Mouse (Mus musculus): ENCODE measurements around the gene Ptprn2. TPM values are rescaled to one million over a fixed set of nuclear protein-coding genes. Genes with fewer than 3 reads are reported as not detected.

Ptprn2 gene
- polyA plus RNA-seq, 1 experiment from 2014 or later: 22.1 TPM

- Histone ChIP-seq H3K27me3 (replicated peaks) (no peaks in the 10 kb centered on the region), H3K9ac (peak overlapping the region; percentile 16; the same call in 1 of the 2 replicates), H3K9me3 (no peaks in the 10 kb centered on the region), H3K4me3 (no peak overlapping the region), H3K4me1 (peaks cover 93% of the 10 kb centered on the region), H3K36me3 (replicated peaks) (0 out of 2 replicates have a peak, but pooled peaks cover 3% of the 10 kb centered on the region), H3K27ac (peak overlapping the region; percentile 64; the same call in 1 of the 2 replicates), H3K4me2 (peak overlapping the region; percentile 73; the same call in 1 of the 2 replicates)
- WGBS: 39% methylated on average over 3 of the region's 3 CpGs
- no peak for ATAC-seq (replicated peaks)
Observed at GRCm38 (mm10) chr12:117162180-117162579, 676.7 kb downstream of the Ptprn2 start.

GRCm38 (mm10) chr12:117163789-117164188 is 678.3 kb downstream of the Ptprn2 start:
- no peak overlapping the region for H3K9ac ChIP-seq
- no peak overlapping the region for H3K4me2 ChIP-seq
- ATAC-seq (replicated peaks): no peak
- H3K27ac ChIP-seq: peak overlapping the region; percentile 54
- H3K9me3 ChIP-seq: no peaks in the 10 kb centered on the region
- WGBS: 29% methylated on average over 3 of the region's 3 CpGs
- H3K36me3 ChIP-seq (replicated peaks): 0 out of 2 replicates have a peak, but pooled peaks cover 3% of the 10 kb centered on the region
- peaks cover 93% of the 10 kb centered on the region for H3K4me1 ChIP-seq
- H3K27me3 ChIP-seq (replicated peaks): no peaks in the 10 kb centered on the region
- H3K4me3 ChIP-seq: no peak overlapping the region

- 36% methylated on average over 5 of the region's 5 CpGs for WGBS
- Histone ChIP-seq H3K27ac (0 out of 2 replicates have a peak overlapping the region, but pooled peaks have one; percentile 1), H3K36me3 (replicated peaks) (0 out of 2 replicates have a peak, but pooled peaks cover 3% of the 10 kb centered on the region), H3K4me2 (no peak overlapping the region), H3K4me3 (no peak overlapping the region), H3K27me3 (replicated peaks) (no peaks in the 10 kb centered on the region), H3K9ac (no peak overlapping the region), H3K4me1 (peaks cover 91% of the 10 kb centered on the region), H3K9me3 (no peaks in the 10 kb centered on the region)
- ATAC-seq (replicated peaks): no peak
Observed at GRCm38 (mm10) chr12:117166266-117166665, 680.7 kb downstream of the Ptprn2 start.

- Histone ChIP-seq H3K4me1 (peaks cover 94% of the 10 kb centered on the region), H3K27ac (peak overlapping the region; percentile 65), H3K36me3 (replicated peaks) (no peaks in the 10 kb centered on the region), H3K27me3 (replicated peaks) (no peaks in the 10 kb centered on the region), H3K4me2 (no peak overlapping the region), H3K9ac (no peak overlapping the region), H3K4me3 (no peak overlapping the region), H3K9me3 (no peaks in the 10 kb centered on the region)
- no peak for ATAC-seq (replicated peaks)
- 17% methylated on average over 5 of the region's 5 CpGs for WGBS
Observed at GRCm38 (mm10) chr12:117169670-117170069, 684.1 kb downstream of the Ptprn2 start.

- ATAC-seq (replicated peaks): peak; percentile 29; the same call in 1 of the 2 replicates
- WGBS: 18% methylated on average over 2 of the region's 2 CpGs
Observed at GRCm38 (mm10) chr12:117172529-117172884, 687.0 kb downstream of the Ptprn2 start.

GRCm38 (mm10) chr12:117172885-117173529 is 687.5 kb downstream of the Ptprn2 start:
- Histone ChIP-seq H3K4me2 (peak overlapping the region; percentile 20; the same call in 1 of the 2 replicates), H3K4me3 (no peak overlapping the region), H3K27ac (peak overlapping the region; percentile 85), H3K36me3 (replicated peaks) (no peaks in the 10 kb centered on the region), H3K27me3 (replicated peaks) (no peaks in the 10 kb centered on the region), H3K9me3 (no peaks in the 10 kb centered on the region), H3K4me1 (peaks cover 94% of the 10 kb centered on the region), H3K9ac (peak overlapping the region; percentile 30)
- WGBS: 4% methylated on average over 11 of the region's 11 CpGs
- ATAC-seq (replicated peaks): peak; percentile 69

More at GRCm38 (mm10) chr12:117172529-117172884, 687.0 kb downstream of the Ptprn2 start:
- H3K9me3 ChIP-seq: no peaks in the 10 kb centered on the region
- H3K27ac ChIP-seq: peak overlapping the region; percentile 85
- H3K4me2 ChIP-seq: peak overlapping the region; percentile 15; the same call in 1 of the 2 replicates
- no peaks in the 10 kb centered on the region for H3K36me3 ChIP-seq (replicated peaks)
- H3K9ac ChIP-seq: peak overlapping the region; percentile 30
- H3K4me3 ChIP-seq: no peak overlapping the region
- peaks cover 96% of the 10 kb centered on the region for H3K4me1 ChIP-seq
- H3K27me3 ChIP-seq (replicated peaks): no peaks in the 10 kb centered on the region

- H3K36me3 ChIP-seq (replicated peaks): no peaks in the 10 kb centered on the region
- peaks cover 90% of the 10 kb centered on the region for H3K4me1 ChIP-seq
- no peak for ATAC-seq (replicated peaks)
- H3K27me3 ChIP-seq (replicated peaks): no peaks in the 10 kb centered on the region
- no peak overlapping the region for H3K4me3 ChIP-seq
- peak overlapping the region; percentile 85 for H3K27ac ChIP-seq
- 4% methylated on average over 3 of the region's 3 CpGs for WGBS
- peak overlapping the region; percentile 7; the same call in 1 of the 2 replicates for H3K9ac ChIP-seq
- H3K4me2 ChIP-seq: peak overlapping the region; percentile 12; the same call in 1 of the 2 replicates
- no peaks in the 10 kb centered on the region for H3K9me3 ChIP-seq
Observed at GRCm38 (mm10) chr12:117174189-117174588, 688.7 kb downstream of the Ptprn2 start.

GRCm38 (mm10) chr12:117175072-117175681 is 689.7 kb downstream of the Ptprn2 start:
- no peak for ATAC-seq (replicated peaks)
- Histone ChIP-seq H3K36me3 (replicated peaks) (no peaks in the 10 kb centered on the region), H3K27me3 (replicated peaks) (no peaks in the 10 kb centered on the region), H3K4me1 (peaks cover 90% of the 10 kb centered on the region), H3K4me3 (no peak overlapping the region), H3K9ac (no peak overlapping the region), H3K9me3 (no peaks in the 10 kb centered on the region), H3K27ac (peak overlapping the region; percentile 85), H3K4me2 (no peak overlapping the region)
- 47% methylated on average over 15 of the region's 15 CpGs for WGBS

GRCm38 (mm10) chr12:117176259-117176823 is 690.8 kb downstream of the Ptprn2 start:
- Histone ChIP-seq H3K9ac (peak overlapping the region; percentile 36; the same call in 1 of the 2 replicates), H3K27me3 (replicated peaks) (no peaks in the 10 kb centered on the region), H3K9me3 (no peaks in the 10 kb centered on the region), H3K4me2 (peak overlapping the region; percentile 27), H3K27ac (peak overlapping the region; percentile 85), H3K4me3 (no peak overlapping the region), H3K4me1 (peaks cover 83% of the 10 kb centered on the region), H3K36me3 (replicated peaks) (no peaks in the 10 kb centered on the region)
- ATAC-seq (replicated peaks): no peak
- 17% methylated on average over 13 of the region's 13 CpGs for WGBS

- Histone ChIP-seq H3K36me3 (replicated peaks) (peaks cover 37% of the 10 kb centered on the region), H3K4me2 (no peak overlapping the region), H3K27ac (no peak overlapping the region), H3K4me1 (peaks cover 19% of the 10 kb centered on the region), H3K9me3 (no peaks in the 10 kb centered on the region), H3K9ac (no peak overlapping the region), H3K27me3 (replicated peaks) (no peaks in the 10 kb centered on the region), H3K4me3 (no peak overlapping the region)
- no peak for ATAC-seq (replicated peaks)
- 77% methylated on average over 3 of the region's 3 CpGs for WGBS
Observed at GRCm38 (mm10) chr12:117187167-117187566, 701.6 kb downstream of the Ptprn2 start.

- no peak overlapping the region for H3K4me2 ChIP-seq
- H3K36me3 ChIP-seq (replicated peaks): peaks cover 18% of the 10 kb centered on the region
- H3K9me3 ChIP-seq: no peaks in the 10 kb centered on the region
- H3K27me3 ChIP-seq (replicated peaks): no peaks in the 10 kb centered on the region
- no peak overlapping the region for H3K9ac ChIP-seq
- 68% methylated on average over 4 of the region's 4 CpGs for WGBS
- no peak for ATAC-seq (replicated peaks)
- H3K27ac ChIP-seq: peak overlapping the region; percentile 33
- H3K4me1 ChIP-seq: peaks cover 47% of the 10 kb centered on the region
- no peak overlapping the region for H3K4me3 ChIP-seq
Observed at GRCm38 (mm10) chr12:117192001-117192400, 706.5 kb downstream of the Ptprn2 start.

GRCm38 (mm10) chr12:117196721-117197425 is 711.4 kb downstream of the Ptprn2 start:
- ATAC-seq (replicated peaks): peak; percentile 80
- H3K36me3 ChIP-seq (replicated peaks): peaks cover 6% of the 10 kb centered on the region; the same call in 1 of the 2 replicates
- peak overlapping the region; percentile 33; the same call in 1 of the 2 replicates for H3K9ac ChIP-seq
- H3K27ac ChIP-seq: peak overlapping the region; percentile 80
- no peaks in the 10 kb centered on the region for H3K27me3 ChIP-seq (replicated peaks)
- WGBS: under 1% methylated on average over 12 of the region's 12 CpGs
- 0 out of 2 replicates have a peak overlapping the region, but pooled peaks have one; percentile 0 for H3K4me3 ChIP-seq
- H3K4me1 ChIP-seq: peaks cover 91% of the 10 kb centered on the region
- H3K4me2 ChIP-seq: peak overlapping the region; percentile 33
- no peaks in the 10 kb centered on the region for H3K9me3 ChIP-seq

All from midbrain, embryonic 15.5 days (tissue).